Mouse (Mus musculus) CH12.LX (cell line): ENCODE data around the gene Gp9. TPM values are rescaled to one million over a fixed set of nuclear protein-coding genes. Genes with fewer than 3 reads are reported as not detected.

ENCODE experiments used
- DNase-seq: peaks from one replicate; pipeline ENCODE4 v3.0.0-alpha.2; 2013; ENCODE audit errors: extremely low read depth
- H3K27ac ChIP-seq: 2 replicates; pipeline ENCODE4 v1.5.1; 2012; ENCODE audit warnings: low read depth, mild to moderate bottlenecking, control low read depth, moderate library complexity; ENCODE audit not compliant: insufficient read depth
- H3K27me3 ChIP-seq: replicated peaks from 2 replicates; pipeline ENCODE3; 2012; ENCODE audit warnings: inconsistent platforms
- H3K36me3 ChIP-seq, 2 experiments: replicated peaks in 1 of 2; 2 replicates each; pipeline versions ENCODE3 to v1.6.1; 2012; ENCODE audit warnings: inconsistent platforms in 1 of 2, low read length in 1 of 2, mild to moderate bottlenecking in 1 of 2, mixed read lengths in 1 of 2, moderate library complexity in 1 of 2; ENCODE audit not compliant: control insufficient read depth in 1 of 2, insufficient read depth in 1 of 2
- H3K4me1 ChIP-seq, 2 experiments: 2 replicates each; pipeline ENCODE4 v1.6.1; 2012; ENCODE audit warnings: inconsistent platforms in 1 of 2, moderate library complexity in 1 of 2; ENCODE audit not compliant: insufficient read depth in 2 of 2, control insufficient read depth in 1 of 2
- H3K4me2 ChIP-seq: 2 replicates; pipeline ENCODE4 v1.6.1; 2012; ENCODE audit warnings: low read depth, mild to moderate bottlenecking, control low read depth; ENCODE audit not compliant: poor library complexity, insufficient read depth, severe bottlenecking
- H3K4me3 ChIP-seq, 3 experiments: fragments of 150-350 bp in 1 of 3; sonication (generic) in 1 of 3; replicated peaks in 1 of 3; 2 replicates each; pipeline versions ENCODE3 to v1.5.1; 2011 to 2012; ENCODE audit warnings: low read depth in 2 of 3, low read length in 2 of 3, mild to moderate bottlenecking in 2 of 3, moderate library complexity in 2 of 3, control low read depth in 1 of 3, improper control_type of control experiment in 1 of 3, inconsistent platforms in 1 of 3, mixed read lengths in 1 of 3; ENCODE audit not compliant: poor library complexity in 1 of 3
- H3K79me2 ChIP-seq: replicated peaks from 2 replicates; pipeline ENCODE4 v1.6.1; 2012; ENCODE audit warnings: mild to moderate bottlenecking, moderate library complexity; ENCODE audit not compliant: control insufficient read depth, poor library complexity, insufficient read depth, severe bottlenecking; ENCODE audit errors: extremely low read depth
- H3K9ac ChIP-seq: 2 replicates; pipeline ENCODE4 v1.6.1; 2012; ENCODE audit warnings: low read depth, mild to moderate bottlenecking, control low read depth, moderate library complexity; ENCODE audit not compliant: insufficient read depth
- H3K9me3 ChIP-seq: replicated peaks from 2 replicates; pipeline ENCODE3; 2012; ENCODE audit warnings: low read length, inconsistent platforms, mixed read lengths
- BHLHE40 ChIP-seq: IDR thresholded peaks from 2 replicates; pipeline ENCODE4 v1.6.1; 2011; ENCODE audit warnings: mild to moderate bottlenecking, low read depth, low read length, improper control_type of control experiment
- CHD2 ChIP-seq: IDR thresholded peaks from 2 replicates; pipeline ENCODE4 v1.6.1; 2011; ENCODE audit warnings: low read length, improper control_type of control experiment
- CTCF ChIP-seq, 2 experiments: IDR thresholded peaks in 1 of 2; conservative IDR thresholded peaks in 1 of 2; 2 replicates each; pipeline ENCODE4 v1.5.1; 2011 to 2012; ENCODE audit warnings: low read depth in 2 of 2, low read length in 2 of 2, improper control_type of control experiment in 1 of 2, inconsistent platforms in 1 of 2, mild to moderate bottlenecking in 1 of 2, moderate library complexity in 1 of 2
- ELF1 ChIP-seq: IDR thresholded peaks from 2 replicates; pipeline ENCODE4 v1.6.1; 2014; ENCODE audit warnings: low read depth, mild to moderate bottlenecking, inconsistent platforms, low read length, improper control_type of control experiment
- EP300 ChIP-seq: IDR thresholded peaks from 2 replicates; pipeline ENCODE4 v1.6.1; 2011; ENCODE audit warnings: low read length, improper control_type of control experiment
- MAFK ChIP-seq: IDR thresholded peaks from 2 replicates; pipeline ENCODE4 v1.6.1; 2011; ENCODE audit warnings: low read length, improper control_type of control experiment; ENCODE audit not compliant: insufficient replicate concordance
- NRF1 ChIP-seq: IDR thresholded peaks from 2 replicates; pipeline ENCODE4 v1.6.1; 2014; ENCODE audit warnings: low read depth, mild to moderate bottlenecking, inconsistent platforms, low read length, improper control_type of control experiment, moderate library complexity
- POLR2A ChIP-seq: IDR thresholded peaks from 2 replicates; pipeline ENCODE4 v1.6.1; 2011; ENCODE audit warnings: low read depth, mild to moderate bottlenecking, improper control_type of control experiment, low read length
- POLR2AphosphoS2 ChIP-seq: IDR thresholded peaks from 2 replicates; pipeline ENCODE4 v1.6.1; 2011; ENCODE audit warnings: low read depth, low read length, improper control_type of control experiment
- TBP ChIP-seq: conservative IDR thresholded peaks from 2 replicates; pipeline ENCODE4 v1.6.1; 2011; ENCODE audit warnings: low read depth, low read length, improper control_type of control experiment
- UBTF ChIP-seq: IDR thresholded peaks from 2 replicates; pipeline ENCODE4 v1.6.1; 2012; ENCODE audit warnings: low read depth, mild to moderate bottlenecking, inconsistent platforms, low read length, improper control_type of control experiment, moderate library complexity
- USF1 ChIP-seq: IDR thresholded peaks from 2 replicates; pipeline ENCODE4 v1.6.1; 2014; ENCODE audit warnings: low read depth, mild to moderate bottlenecking, inconsistent platforms, low read length, improper control_type of control experiment
- ZC3H11A ChIP-seq: IDR thresholded peaks from 2 replicates; pipeline ENCODE4 v1.6.1; 2012; ENCODE audit warnings: low read depth, mild to moderate bottlenecking, inconsistent platforms, low read length, improper control_type of control experiment
- ZMIZ1 ChIP-seq: IDR thresholded peaks from 2 replicates; pipeline ENCODE4 v1.6.1; 2012; ENCODE audit warnings: low read depth, mild to moderate bottlenecking, inconsistent platforms, low read length, improper control_type of control experiment
- dilution Hi-C: fragments of 300-500 bp; cut with MboI; formaldehyde crosslinking; loops from 2 replicates; pipeline ENCODE4 v1.14.3; 2020; ENCODE audit warnings: low sequenced_read_pairs; ENCODE audit not compliant: extremely low pct_unique_long_range_greater_than_20kb, extremely low pct_ligation_motif_present
- in situ Hi-C: fragments of 300-500 bp; cut with MboI; formaldehyde crosslinking; loops from 3 replicates; pipeline ENCODE4 v1.14.3; 2019; ENCODE audit warnings: low sequenced_read_pairs, low pct_ligation_motif_present, low pct_unique_long_range_greater_than_20kb, mixed read lengths
- polyA plus RNA-seq: library from polyadenylated mRNA; unstranded; fragments of >175 nt; gene quantifications from 2 replicates; pipeline ENCODE4 v1.2.1, GENCODE M21; 2012; ENCODE audit warnings: low read depth; ENCODE audit not compliant: insufficient read length
- total RNA-seq, 2 experiments: library from RNA; depleted of rRNA; stranded (reverse); fragments of 300-350 nt in 1 of 2; fragments of >200 nt in 1 of 2; gene quantifications; 2 replicates each; pipeline ENCODE4 v1.2.3; 2012 to 2014

Gene Gp9
- total and polyA plus RNA-seq, 3 experiments, result not detected

- H3K27me3 ChIP-seq, result no peaks in the 10 kb centered on the region
- no peaks in the 10 kb centered on the region for H3K4me1 ChIP-seq
- no peak for TF ChIP-seq ELF1
- no peak for TF ChIP-seq ZC3H11A
- TF ChIP-seq UBTF, result no peak
- TF ChIP-seq NRF1, result no peak
- no peak for TF ChIP-seq EP300
- TF ChIP-seq TBP, result no peak
- no peak for TF ChIP-seq USF1
- TF ChIP-seq BHLHE40, result no peak
- TF ChIP-seq CTCF (conservative IDR thresholded peaks at IDR 0.05 in 1 of 2, IDR thresholded peaks at IDR 0.05 in 1 of 2; ENCODE audit: low read depth in 2 of 2, low read length in 2 of 2), result no peak
- no peak for TF ChIP-seq CHD2
- TF ChIP-seq POLR2AphosphoS2, result no peak
- no peak for TF ChIP-seq ZMIZ1
- no peak for TF ChIP-seq MAFK
- TF ChIP-seq POLR2A, result no peak
- no peak overlapping the region for H3K4me3 ChIP-seq
- H3K79me2 ChIP-seq, result no peaks in the 10 kb centered on the region
- no peak for DNase-seq
- in situ Hi-C loops (no loop called here), dilution Hi-C loops (no loop called here)
- H3K36me3 ChIP-seq, result peaks cover 66 to 96% of the 10 kb centered on the region in 2 experiments
- no peak overlapping the region for H3K9ac ChIP-seq
- H3K27ac ChIP-seq, result no peak overlapping the region
- no peaks in the 10 kb centered on the region for H3K9me3 ChIP-seq
- H3K4me2 ChIP-seq, result no peak overlapping the region
Observed at GRCm38 (mm10) chr6:87820366-87820765, 42.5 kb downstream of the Gp9 start.

Other genes starting within 250 kb of the Gp9 start
- gene Arhgap25, start 244.8 kb upstream of the Gp9 start, total RNA-seq (2012; rRNA removed), result 9.3 and 11.7 TPM in 2 replicates
- 11.2 and 12.5 TPM in 2 replicates for gene Arhgap25, start 244.8 kb upstream of the Gp9 start, total RNA-seq (2014; rRNA removed)
- gene Arhgap25, start 244.8 kb upstream of the Gp9 start, polyA plus RNA-seq, result 16.5 TPM in 2 replicates
- gene Prokr1, start 187.3 kb upstream of the Gp9 start, total RNA-seq (2012; rRNA removed), result 0.08 TPM in 2 replicates
- not detected in 2 replicates for gene Prokr1, start 187.3 kb upstream of the Gp9 start, total RNA-seq (2014; rRNA removed)
- gene Prokr1, start 187.3 kb upstream of the Gp9 start, polyA plus RNA-seq, result 0.14 TPM in 1 of 2 replicates, not detected in the other
- 9.1 and 10.3 TPM in 2 replicates for gene Aplf, start 105.9 kb upstream of the Gp9 start, total RNA-seq (2012; rRNA removed)
- gene Aplf, start 105.9 kb upstream of the Gp9 start, total RNA-seq (2014; rRNA removed), result 13.8 and 15.8 TPM in 2 replicates
- gene Aplf, start 105.9 kb upstream of the Gp9 start, polyA plus RNA-seq, result 11.1 and 11.9 TPM in 2 replicates
- not detected in 2 replicates for gene Efcc1, start 47.2 kb upstream of the Gp9 start, total RNA-seq (2012; rRNA removed)
- not detected in 2 replicates for gene Efcc1, start 47.2 kb upstream of the Gp9 start, total RNA-seq (2014; rRNA removed)
- gene Efcc1, start 47.2 kb upstream of the Gp9 start, polyA plus RNA-seq, result 0.14 and 0.18 TPM in 2 replicates
- gene Rab43, start 34.1 kb downstream of the Gp9 start, total RNA-seq (2012; rRNA removed), result 10.3 and 11.4 TPM in 2 replicates
- gene Rab43, start 34.1 kb downstream of the Gp9 start, total RNA-seq (2014; rRNA removed), result 2.8 and 4.3 TPM in 2 replicates
- 16.1 and 23.4 TPM in 2 replicates for gene Rab43, start 34.1 kb downstream of the Gp9 start, polyA plus RNA-seq
- gene Gm45140, start 57.7 kb downstream of the Gp9 start, total RNA-seq (2012; rRNA removed), result 13.0 and 15.7 TPM in 2 replicates
- 4.3 and 5.5 TPM in 2 replicates for gene Gm45140, start 57.7 kb downstream of the Gp9 start, total RNA-seq (2014; rRNA removed)
- 25.7 and 37.6 TPM in 2 replicates for gene Gm45140, start 57.7 kb downstream of the Gp9 start, polyA plus RNA-seq
- 43.8 and 67.7 TPM in 2 replicates for gene Isy1, start 60.7 kb downstream of the Gp9 start, total RNA-seq (2012; rRNA removed)
- 77.4 and 84.2 TPM in 2 replicates for gene Isy1, start 60.7 kb downstream of the Gp9 start, total RNA-seq (2014; rRNA removed)
- 140 and 204 TPM in 2 replicates for gene Isy1, start 60.7 kb downstream of the Gp9 start, polyA plus RNA-seq
- gene Cnbp, start 73.0 kb downstream of the Gp9 start, total RNA-seq (2012; rRNA removed), result 558 and 652 TPM in 2 replicates
- 838 and 876 TPM in 2 replicates for gene Cnbp, start 73.0 kb downstream of the Gp9 start, total RNA-seq (2014; rRNA removed)
- gene Cnbp, start 73.0 kb downstream of the Gp9 start, polyA plus RNA-seq, result 649 and 743 TPM in 2 replicates
- 85.1 and 99.3 TPM in 2 replicates for gene Copg1, start 109.7 kb downstream of the Gp9 start, total RNA-seq (2012; rRNA removed)
- gene Copg1, start 109.7 kb downstream of the Gp9 start, total RNA-seq (2014; rRNA removed), result 75.6 and 78.3 TPM in 2 replicates
- 81.3 and 91.9 TPM in 2 replicates for gene Copg1, start 109.7 kb downstream of the Gp9 start, polyA plus RNA-seq
- 8.4 and 11.8 TPM in 2 replicates for gene Hmces, start 135.9 kb downstream of the Gp9 start, total RNA-seq (2012; rRNA removed)
- gene Hmces, start 135.9 kb downstream of the Gp9 start, total RNA-seq (2014; rRNA removed), result 0.31 and 0.73 TPM in 2 replicates
- 0.99 and 1.4 TPM in 2 replicates for gene Hmces, start 135.9 kb downstream of the Gp9 start, polyA plus RNA-seq
- gene H1fx, start 203.6 kb downstream of the Gp9 start, total RNA-seq (2012; rRNA removed), result 0.08 TPM in 1 of 2 replicates, not detected in the other
- not detected in 2 replicates for gene H1fx, start 203.6 kb downstream of the Gp9 start, total RNA-seq (2014; rRNA removed)
- not detected in 2 replicates for gene H1fx, start 203.6 kb downstream of the Gp9 start, polyA plus RNA-seq